Mouse (Mus musculus): ENCODE data around the gene Slc1a2.

DNA sequence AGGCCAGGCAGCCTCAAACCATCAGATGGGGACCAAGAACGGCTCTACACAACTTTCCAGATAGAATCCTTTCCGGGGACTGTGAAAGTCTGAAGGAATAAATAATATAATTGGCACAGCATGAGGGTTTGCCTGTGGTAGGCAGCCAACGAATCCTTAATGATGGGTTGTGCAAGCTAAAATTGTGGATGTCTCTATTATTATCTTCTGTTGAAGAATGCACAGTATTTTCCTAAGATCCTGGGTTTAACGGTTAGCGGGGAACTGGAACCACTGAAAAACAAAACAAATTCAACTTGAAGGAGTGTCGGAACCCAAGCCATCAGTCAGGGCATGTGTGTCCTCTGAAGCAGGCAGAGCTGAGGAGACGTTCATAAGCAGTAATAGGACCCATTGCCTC, 124.3 kb downstream of the Slc1a2 start:
- TF ChIP-seq EP300 (IDR thresholded peaks at IDR 0.05; ENCODE audit: low read depth in 1 of 2, low read length in 2 of 2) (no peak), POLR2AphosphoS5 (IDR thresholded peaks at IDR 0.05; ENCODE audit: borderline replicate concordance, low read depth, low read length) (no peak), POLR2A (IDR thresholded peaks at IDR 0.05; ENCODE audit: control insufficient read depth in 1 of 2, insufficient read depth in 1 of 2, low read depth in 1 of 2, low read length in 2 of 2, poor library complexity in 1 of 2) (no peak)

All from MEL (cell line).